ENCODE assay signal across 10 mouse cellular contexts in genomic region chr10:94575958-94576357, GRCm38 (mm10).
A peak's percentile ranks its signal among the peaks of the same experiment; 100 is the strongest.
DNase-seq lines count a peak whose midpoint lies in the region; ATAC-seq and TF ChIP-seq lines count a peak whose summit lies in the region.
"Had no signal": no experiment of that assay in that cellular context is flagged by ENCODE, and none has a peak within 500 bp of the region (broad histone marks: within the 10 kb centered on the region; RNA-seq: fewer than 3 reads in every experiment).

No protein-coding gene starts in this region.

- H3K4me2 ChIP-seq in heart, embryonic 12.5 days = peak overlapping the region; percentile 14; the same call in 1 of the 2 replicates
- no peak overlapping the region for H3K4me2 ChIP-seq in lung, embryonic 14.5 days
- H3K4me2 ChIP-seq: lung, embryonic 15.5 days had no signal

- H3K4me1 ChIP-seq in heart, embryonic 12.5 days (replicated peaks) = peaks cover 51% of the 10 kb centered on the region
- H3K4me1 ChIP-seq in lung, embryonic 14.5 days (ENCODE audit: insufficient read depth) = peaks cover 6% of the 10 kb centered on the region; the same call in 1 of the 2 replicates
- peaks cover 26% of the 10 kb centered on the region for H3K4me1 ChIP-seq in embryonic facial prominence, embryonic 10.5 days

- no peak overlapping the region for H3K4me3 ChIP-seq in heart, embryonic 12.5 days
- H3K4me3 ChIP-seq in lung, embryonic 14.5 days (ENCODE audit: low read depth, low read length) = no peak overlapping the region
- no peak overlapping the region for H3K4me3 ChIP-seq in embryonic facial prominence, embryonic 10.5 days
- H3K4me3 ChIP-seq: hindbrain, embryonic 10.5 days; lung, embryonic 15.5 days had no signal

- 21% methylated on average over 8 of the region's 8 CpGs for WGBS in heart, embryonic 12.5 days
- 36% methylated on average over 8 of the region's 8 CpGs for WGBS in lung, embryonic 14.5 days
- 63% methylated on average over 8 of the region's 8 CpGs for WGBS in embryonic facial prominence, embryonic 10.5 days

- DNase-seq in 416B (ENCODE audit: low read depth) (peak; percentile 10), MN1 (ENCODE audit: low spot score) (peak; percentile 59)
- DNase-seq in lung, embryonic 14.5 days = peak; percentile 26
- no peak for DNase-seq in thymus, postnatal 0 days (ENCODE audit: low spot score)
- no peak for DNase-seq in thymus, postnatal 14 days
- DNase-seq in embryonic facial prominence, embryonic 10.5 days (ENCODE audit: low spot score) = no peak
- DNase-seq: right cerebral cortex, adult 18-20 months had no signal

- H3K9ac ChIP-seq in heart, embryonic 12.5 days = 0 out of 2 replicates have a peak overlapping the region, but pooled peaks have one; percentile 9
- no peak overlapping the region for H3K9ac ChIP-seq in lung, embryonic 14.5 days
- H3K9ac ChIP-seq: lung, embryonic 15.5 days had no signal

- ATAC-seq in heart, embryonic 12.5 days (ENCODE audit: insufficient number of reproducible peaks, low FRiP score) = no peak
- no peak for ATAC-seq in lung, embryonic 14.5 days (ENCODE audit: insufficient read depth)

- H3K36me3 ChIP-seq in heart, embryonic 12.5 days = peaks cover 17% of the 10 kb centered on the region
- H3K36me3 ChIP-seq in lung, embryonic 14.5 days (ENCODE audit: insufficient read depth) = no peaks in the 10 kb centered on the region
- H3K36me3 ChIP-seq in embryonic facial prominence, embryonic 10.5 days (replicated peaks) = no peaks in the 10 kb centered on the region
- H3K36me3 ChIP-seq: hindbrain, embryonic 10.5 days; lung, embryonic 15.5 days had no signal

- H3K27ac ChIP-seq in heart, embryonic 12.5 days (ENCODE audit: poor library complexity, severe bottlenecking) = peak overlapping the region; percentile 60
- no peak overlapping the region for H3K27ac ChIP-seq in lung, embryonic 14.5 days (ENCODE audit: low read depth)
- no peak overlapping the region for H3K27ac ChIP-seq in embryonic facial prominence, embryonic 10.5 days (replicated peaks)
- H3K27ac ChIP-seq: hindbrain, embryonic 10.5 days; lung, embryonic 15.5 days had no signal

- no peaks in the 10 kb centered on the region for H3K27me3 ChIP-seq in heart, embryonic 12.5 days (replicated peaks)
- no peaks in the 10 kb centered on the region for H3K27me3 ChIP-seq in lung, embryonic 14.5 days (ENCODE audit: insufficient read depth, low read length)
- H3K27me3 ChIP-seq in embryonic facial prominence, embryonic 10.5 days (replicated peaks; ENCODE audit: low read depth, poor library complexity, severe bottlenecking) = no peaks in the 10 kb centered on the region
- H3K27me3 ChIP-seq: lung, embryonic 15.5 days had no signal

- H3K9me3 ChIP-seq in heart, embryonic 12.5 days (replicated peaks) = no peaks in the 10 kb centered on the region
- no peaks in the 10 kb centered on the region for H3K9me3 ChIP-seq in lung, embryonic 14.5 days (ENCODE audit: low read depth, low read length)
- no peaks in the 10 kb centered on the region for H3K9me3 ChIP-seq in embryonic facial prominence, embryonic 10.5 days
- H3K9me3 ChIP-seq: hindbrain, embryonic 10.5 days; lung, embryonic 15.5 days had no signal

- TF ChIP-seq CTCF in lung, embryonic 14.5 days (IDR thresholded peaks at IDR 0.05; ENCODE audit: low read depth) = no peak

Comparison
In these comparisons a context has a peak if more than half of its experiments do, and no peak if none do; other contexts are left out.
1. DNase-seq: peak in 416B (single experiment), MN1 (single experiment) and lung, embryonic 14.5 days (single experiment); none in thymus, postnatal 0 days (single experiment), thymus, postnatal 14 days (single experiment) and embryonic facial prominence, embryonic 10.5 days (single experiment).